Mouse (Mus musculus) T-helper 1 cell (primary cell): ENCODE results near the gene Il6ra.
"Not testable (repeated sequence)": the region's sequence is repeated elsewhere in the genome, so short reads cannot be mapped to it uniquely, and the experiment has no call there.

ENCODE experiments used
- in situ Hi-C: fragments of 300-600 bp; cut with MboI, MseI; formaldehyde crosslinking; loops from one replicate; pipeline ENCODE4 v1.15.1; 2025; ENCODE audit warnings: high pct_unique_total_duplicates

Il6ra gene

DNA sequence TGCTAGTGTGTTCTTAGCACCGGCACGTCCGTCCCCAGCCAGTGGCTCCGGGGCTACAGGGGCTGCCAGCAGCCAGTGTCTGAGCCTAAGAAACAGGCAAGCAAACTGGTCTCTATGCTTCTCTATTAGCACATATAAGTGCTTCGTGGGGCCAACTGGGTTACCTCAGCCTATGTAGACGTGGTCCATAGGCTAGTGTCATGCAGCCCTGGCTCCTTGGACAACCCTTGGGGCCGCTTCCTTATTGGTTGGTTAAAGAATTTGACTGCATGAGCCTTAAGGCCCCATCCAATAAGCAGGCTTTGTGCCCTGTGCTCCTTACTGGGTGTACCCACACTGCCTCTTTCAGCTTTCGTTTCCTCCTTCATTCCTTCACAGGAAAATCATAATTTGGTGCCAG, 37.2 kb downstream of the Il6ra start:
- in situ Hi-C loops: loop anchor here (5.0 kb wide), 1 partner anchor 37 kb away; the partner anchor contains the start of gene Il6ra

DNA sequence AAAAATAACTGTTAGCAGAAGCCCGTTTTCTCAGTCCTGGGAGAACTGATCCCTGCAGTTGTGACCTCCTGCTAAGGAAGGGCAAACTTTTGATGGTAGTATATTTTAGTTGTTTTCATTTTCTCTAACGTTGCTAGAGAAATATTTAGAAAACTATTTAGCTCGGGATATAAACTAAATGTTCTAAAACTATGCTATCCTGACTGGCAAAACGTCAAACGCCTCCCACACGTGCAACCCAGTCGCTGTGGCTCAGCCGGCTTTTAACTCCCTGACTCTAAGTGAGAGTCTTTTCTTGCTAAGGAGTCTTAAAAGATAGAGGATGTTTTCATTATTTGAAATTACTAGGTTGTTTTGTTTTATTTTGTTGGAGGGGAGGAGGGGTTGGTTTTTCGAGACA, 38.0 kb downstream of the Il6ra start:
- in situ Hi-C loops: loop anchor here (5.0 kb wide), 1 partner anchor 37 kb away; the partner anchor contains the start of gene Il6ra

DNA sequence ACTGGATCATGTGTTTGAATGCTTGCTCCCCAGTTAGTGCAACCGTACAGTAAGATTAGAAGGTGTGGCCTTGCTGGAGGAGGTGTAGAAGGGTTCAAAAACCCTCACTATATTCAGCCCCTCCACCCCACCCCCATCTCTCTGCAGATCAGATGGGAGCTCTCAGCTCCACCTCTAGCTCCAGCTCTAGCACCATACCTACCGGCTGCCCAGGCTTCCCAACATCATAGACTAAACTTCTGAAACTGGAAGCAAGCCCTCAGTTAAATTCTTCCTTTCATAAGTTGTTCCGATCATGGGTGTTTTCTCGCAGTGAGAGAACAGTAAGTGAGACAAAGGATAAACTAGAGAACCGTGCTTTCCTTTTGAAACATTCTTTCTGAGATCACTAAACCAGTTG, 38.9 kb downstream of the Il6ra start:
- in situ Hi-C loops: no loop called here

DNA sequence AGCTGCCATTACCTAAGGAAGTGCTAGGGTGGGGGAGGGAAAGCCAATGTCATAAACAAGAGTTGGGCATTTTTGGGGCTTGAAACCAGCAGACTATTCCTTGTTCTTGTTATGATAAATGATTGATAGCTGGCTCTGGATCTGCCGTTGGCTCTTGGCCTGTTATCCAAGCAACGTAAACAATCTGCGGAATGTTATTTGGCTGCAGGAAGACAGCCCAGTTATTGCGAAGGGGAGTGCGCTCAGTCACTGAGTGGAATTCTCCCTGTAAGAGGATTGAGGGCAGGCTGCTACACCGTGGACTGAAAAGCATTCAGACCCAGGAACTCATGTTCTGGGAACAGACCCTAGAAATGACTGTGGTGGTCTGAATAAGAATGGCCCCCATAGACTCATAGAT, 40.3 kb downstream of the Il6ra start:
- in situ Hi-C loops: no loop called here

DNA sequence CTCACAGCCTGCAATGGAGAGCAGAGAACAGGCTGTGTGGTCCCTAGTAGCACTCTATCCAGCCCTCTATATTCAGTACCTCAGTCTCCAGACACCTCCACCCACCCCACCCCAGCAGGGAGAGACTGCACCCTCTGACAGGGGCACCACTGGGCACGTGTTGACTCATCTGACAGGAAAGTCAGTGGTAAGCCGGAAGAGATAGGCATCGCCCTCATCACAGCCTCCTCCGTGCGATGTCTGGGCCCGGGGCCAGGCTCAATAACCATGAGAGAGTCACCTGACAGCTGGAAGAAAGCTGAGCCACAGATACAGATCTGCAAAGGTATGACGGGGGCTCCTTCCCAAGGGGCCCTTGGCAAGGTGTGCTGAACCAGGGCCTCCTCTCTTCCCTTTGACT, 40.8 kb downstream of the Il6ra start:
- in situ Hi-C loops: no loop called here

DNA sequence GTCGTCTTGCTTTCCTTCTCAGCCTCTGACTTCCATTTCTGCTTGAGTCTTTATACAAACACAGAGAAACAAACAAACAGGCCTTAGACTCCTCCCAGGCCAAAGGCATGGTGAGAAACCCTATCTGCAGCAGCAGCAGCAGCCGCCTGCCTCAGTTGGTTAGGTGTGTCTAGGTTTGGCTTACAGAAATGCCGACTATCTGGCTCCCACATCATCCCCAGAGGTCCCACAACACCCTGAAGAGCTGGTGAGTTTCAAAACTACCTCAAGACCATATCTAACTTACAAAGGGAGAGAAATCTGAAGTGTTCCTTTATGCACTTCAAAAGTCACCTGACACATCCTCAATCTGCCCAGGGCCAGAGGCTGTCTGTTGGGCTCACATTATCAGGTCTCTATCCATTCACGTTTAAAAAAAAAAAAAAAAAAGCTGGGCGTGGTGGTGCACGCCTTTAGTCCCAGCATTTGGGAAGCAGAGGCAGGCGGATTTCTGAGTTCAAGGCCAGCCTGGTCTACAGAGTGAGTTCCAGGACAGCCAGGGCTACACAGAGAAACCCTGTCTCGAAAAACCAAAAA, 41.6 kb downstream of the Il6ra start:
- in situ Hi-C loops: no loop called here

DNA sequence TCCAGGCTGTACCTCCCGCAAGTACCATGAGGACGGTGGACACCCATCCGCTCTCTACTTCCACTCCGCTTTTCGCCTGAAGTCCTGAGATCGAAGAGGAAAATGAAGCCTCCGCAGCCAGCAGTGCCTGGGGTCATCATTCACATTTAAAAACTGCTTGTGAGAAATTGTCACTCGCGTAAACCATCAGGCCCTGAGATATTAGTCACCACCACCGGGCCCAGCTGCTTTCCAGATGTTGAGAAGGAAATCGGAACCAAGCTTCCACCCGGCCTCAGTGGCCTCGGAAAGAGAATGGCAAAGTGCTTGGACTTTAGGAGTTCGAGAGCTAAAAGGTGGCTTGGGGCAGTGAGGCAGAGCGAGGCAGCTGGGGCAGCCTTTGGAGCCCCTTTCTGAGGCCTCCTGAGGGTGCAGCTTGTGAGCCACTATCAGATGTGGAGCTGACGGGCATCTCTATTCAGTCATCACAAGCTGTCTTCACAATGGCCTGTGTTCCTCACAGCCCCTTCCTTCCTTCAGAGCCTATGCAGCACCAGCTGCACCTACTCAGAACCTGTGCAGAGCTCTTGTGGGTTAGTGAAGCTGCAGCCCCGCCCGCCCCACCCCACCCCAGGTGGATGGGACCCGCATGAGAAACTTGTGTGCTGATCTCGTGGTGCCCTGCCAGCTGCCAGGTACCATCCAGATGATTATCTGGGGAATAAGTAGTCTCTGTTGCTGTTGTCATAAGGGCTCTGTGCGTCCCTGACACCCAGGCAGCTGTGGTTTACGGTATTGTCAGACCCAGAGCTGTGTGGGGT, 42.3 kb downstream of the Il6ra start:
- in situ Hi-C loops: no loop called here

DNA sequence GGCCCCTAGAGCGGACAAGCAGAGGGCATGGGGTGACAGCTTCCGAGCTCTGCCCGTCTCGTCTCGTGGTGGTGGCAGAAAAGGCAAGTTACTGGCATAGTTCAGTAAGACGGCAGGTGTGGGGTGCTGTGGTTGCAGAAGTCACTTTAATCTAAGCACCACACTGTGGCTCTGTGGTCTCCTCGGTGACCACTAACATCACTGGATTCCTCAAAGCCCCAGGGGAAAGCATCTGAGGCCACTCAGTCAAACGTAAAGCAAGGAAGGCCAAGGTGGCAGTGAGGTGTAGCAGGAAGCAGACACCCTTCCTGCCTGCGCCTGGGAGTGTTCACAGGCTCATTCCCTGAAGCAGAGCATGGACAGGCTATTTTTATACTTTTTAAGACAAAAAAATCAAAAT, 43.4 kb downstream of the Il6ra start:
- in situ Hi-C loops: no loop called here

DNA sequence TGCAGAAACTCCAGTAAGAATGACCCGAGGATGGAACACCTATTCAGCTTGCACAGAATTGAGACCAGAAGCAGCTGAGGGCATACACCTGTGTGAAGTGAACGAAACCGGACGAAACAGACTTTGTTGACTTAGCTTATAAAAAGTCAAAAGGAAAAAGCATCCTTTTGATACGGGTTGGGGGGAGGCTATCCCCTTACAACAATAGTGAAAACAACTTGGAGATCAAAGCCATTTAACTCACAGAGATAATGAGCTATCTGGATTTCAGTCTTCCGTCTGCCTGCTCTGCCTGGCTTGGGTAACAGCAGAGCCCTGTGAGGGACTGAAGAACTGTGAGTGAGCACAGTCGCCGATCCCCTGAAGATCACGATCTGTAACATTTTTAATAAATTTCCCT, 44.0 kb downstream of the Il6ra start:
- in situ Hi-C loops: no loop called here

DNA sequence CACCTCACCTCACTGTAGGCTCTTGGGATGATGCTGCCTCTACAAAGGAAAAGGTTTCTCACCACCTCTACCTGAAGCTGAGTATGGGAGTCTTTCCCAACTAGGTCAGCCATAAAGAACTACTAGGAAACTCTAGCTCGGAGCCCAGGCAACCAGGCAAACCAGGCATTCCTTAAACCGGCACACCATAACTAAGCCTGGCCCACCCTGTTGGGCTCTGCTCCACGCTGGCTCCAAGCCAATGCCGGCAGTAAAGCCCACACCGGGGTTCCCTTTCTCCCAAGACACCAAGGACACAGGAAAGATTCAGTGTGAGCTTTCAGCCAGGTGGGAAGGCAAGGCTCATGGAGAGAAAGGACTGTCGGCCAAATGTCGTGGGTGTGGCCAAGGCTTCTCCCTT, 44.6 kb downstream of the Il6ra start:
- in situ Hi-C loops: no loop called here

DNA sequence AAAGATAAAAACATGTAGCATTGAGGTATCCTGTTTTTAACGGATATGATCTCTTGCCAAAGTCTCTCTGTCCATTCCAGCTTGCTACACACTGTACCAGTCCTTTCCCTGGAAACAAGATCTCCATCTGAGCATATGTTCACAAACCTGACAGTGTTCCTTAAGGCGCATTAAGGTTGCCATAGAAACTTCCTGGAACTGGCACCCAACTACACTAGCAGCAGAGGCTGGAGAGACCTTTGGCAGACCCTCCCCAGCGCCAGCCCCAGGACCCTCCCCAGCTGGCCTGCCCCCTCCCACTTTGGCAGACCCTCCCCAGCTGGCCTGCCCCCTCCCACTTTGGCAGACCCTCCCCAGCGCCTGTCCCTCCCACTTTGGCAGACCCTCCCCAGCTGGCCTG, 45.3 kb downstream of the Il6ra start:
- in situ Hi-C loops: no loop called here

DNA sequence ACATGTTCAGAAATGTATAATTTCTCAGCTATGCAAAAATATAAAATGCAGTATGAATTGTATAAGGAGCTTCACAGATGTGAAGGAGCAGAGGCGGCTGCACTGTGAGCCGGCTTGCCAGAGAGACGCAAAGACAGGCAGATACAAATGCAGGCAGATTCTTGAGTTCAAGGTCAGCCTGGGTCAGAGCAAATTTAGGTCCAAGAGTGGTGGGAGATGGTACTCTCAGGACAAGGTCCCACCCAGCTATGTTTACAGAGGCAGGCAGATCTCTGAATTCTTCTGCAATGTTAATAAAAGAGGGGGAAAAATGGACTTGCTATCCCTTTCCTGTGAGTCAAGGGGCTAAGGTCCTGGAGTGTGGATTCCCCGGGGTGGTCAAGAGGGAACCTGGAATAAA, 47.2 kb downstream of the Il6ra start:
- in situ Hi-C loops: no loop called here

DNA sequence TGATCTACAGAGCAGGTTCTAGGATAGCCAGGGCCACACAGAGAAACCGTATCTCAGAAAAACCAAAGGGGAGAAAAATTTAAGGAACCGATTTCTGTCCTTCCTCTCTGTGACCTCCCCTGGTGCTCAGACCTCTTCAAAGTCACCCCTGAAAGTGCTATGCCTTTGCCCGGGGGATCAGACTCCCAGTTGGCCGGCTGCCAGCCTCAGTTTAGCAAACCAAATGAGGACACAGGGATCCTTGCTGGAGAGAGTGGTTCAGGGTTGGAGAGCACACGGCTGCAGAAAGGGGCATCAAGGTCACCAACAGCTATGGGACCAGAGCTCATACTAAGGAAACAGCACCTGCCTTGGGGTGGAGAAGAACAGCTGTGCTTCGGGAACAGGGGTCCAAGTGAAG, 48.0 kb downstream of the Il6ra start:
- in situ Hi-C loops: no loop called here

DNA sequence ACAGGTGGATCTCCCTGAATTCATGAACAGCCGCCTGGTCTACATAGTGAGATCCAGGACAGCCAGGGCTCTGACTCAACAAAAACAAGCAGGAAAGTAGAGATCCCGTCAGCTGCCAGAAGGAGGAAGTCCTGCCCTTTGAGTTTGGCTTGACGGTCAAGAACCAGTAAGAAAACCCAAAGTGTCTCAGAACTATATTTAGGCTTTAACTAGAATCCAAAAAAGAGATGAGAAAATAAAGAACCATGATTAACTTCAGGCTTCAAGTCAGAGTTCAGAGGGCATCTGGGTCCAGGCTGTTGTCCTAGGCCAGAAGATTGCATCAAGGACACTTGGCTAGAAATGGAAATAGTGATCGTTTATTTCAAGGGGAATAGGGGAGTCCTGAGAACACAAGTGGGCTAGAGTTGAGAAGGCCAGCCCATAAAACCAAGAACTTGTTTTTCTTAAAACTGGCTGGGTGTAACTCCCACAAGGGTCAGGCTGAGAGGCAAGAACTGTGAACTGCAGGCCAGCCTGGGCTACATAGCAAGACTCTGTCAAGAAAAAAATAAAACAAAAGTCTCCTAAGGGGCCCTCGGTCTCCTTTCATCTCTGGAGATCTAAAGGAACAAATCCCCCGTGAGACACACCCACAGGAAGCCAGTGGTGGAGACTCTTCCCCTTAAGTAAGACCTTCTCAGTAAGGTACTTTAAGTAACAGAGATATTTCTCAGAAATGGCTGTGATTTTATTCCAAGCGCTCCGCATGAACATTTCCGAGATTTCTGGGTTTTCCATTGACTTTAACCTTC, 49.1 kb downstream of the Il6ra start:
- in situ Hi-C loops: no loop called here

DNA sequence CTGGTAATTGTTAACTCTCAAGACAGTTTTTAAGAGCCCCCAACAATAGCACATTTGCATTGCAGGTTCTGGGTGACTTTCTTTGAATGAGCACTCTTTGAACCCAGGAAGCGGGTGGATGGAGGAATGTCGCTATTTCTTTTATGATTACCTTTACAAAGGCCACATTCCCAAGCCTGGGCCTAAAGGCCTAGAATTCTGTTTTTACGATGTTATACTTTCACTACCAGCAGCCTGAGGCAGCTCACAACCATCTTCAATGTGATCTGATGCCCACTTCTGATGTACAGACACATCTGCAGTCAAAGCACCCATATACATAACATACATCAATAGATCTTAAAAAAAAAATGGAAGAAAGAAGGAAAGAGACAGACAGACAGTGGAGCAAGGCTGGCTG, 49.7 kb downstream of the Il6ra start:
- in situ Hi-C loops: not testable (repeated sequence)

DNA sequence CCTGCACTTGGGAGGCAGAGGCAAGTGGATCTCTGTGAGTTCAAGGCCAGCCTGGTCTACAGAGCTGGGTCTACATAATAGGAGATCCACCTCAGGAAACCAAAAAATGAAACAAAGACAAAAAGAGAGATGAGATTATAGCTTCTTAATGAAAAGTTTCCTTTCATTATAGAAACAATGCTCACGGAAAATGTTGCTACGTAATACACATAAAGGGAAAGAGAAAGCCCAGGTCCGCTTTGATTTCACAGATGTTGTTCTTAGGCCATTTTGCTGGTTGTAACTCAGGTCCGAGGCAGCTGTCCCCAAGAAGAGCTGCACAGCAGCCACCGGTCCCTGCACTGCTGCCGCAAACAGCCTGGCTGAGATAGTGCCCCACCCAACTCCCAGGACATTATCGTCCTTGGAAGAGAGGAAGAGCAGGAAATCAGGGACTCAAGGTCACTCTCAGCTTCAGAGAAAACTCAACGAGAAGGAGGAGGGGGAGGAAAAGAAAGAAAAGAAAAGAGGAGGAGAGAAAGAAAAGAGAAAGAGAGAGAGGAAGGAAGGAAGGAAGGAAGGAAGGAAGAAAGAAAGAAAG, 50.7 kb downstream of the Il6ra start:
- in situ Hi-C loops: no loop called here

DNA sequence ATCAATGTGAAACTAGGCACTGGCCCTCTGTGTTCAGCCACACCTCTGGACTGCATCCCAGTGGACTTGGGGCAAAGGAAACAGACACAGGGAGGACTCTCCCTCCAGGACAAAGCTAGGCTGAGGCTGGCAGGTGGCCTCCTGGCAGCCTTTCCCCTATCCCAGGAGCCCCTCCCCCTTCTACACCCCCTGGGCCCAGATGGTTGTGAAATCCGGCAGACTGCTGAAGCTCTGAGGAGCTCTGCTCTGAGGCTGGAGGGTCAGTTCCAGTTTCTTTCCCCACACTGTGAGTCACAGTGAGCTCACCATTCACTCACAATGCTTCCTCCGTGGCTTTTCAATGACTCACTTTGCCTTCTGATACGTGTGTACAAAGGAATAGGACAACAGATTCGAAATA, 51.9 kb downstream of the Il6ra start:
- in situ Hi-C loops: no loop called here

DNA sequence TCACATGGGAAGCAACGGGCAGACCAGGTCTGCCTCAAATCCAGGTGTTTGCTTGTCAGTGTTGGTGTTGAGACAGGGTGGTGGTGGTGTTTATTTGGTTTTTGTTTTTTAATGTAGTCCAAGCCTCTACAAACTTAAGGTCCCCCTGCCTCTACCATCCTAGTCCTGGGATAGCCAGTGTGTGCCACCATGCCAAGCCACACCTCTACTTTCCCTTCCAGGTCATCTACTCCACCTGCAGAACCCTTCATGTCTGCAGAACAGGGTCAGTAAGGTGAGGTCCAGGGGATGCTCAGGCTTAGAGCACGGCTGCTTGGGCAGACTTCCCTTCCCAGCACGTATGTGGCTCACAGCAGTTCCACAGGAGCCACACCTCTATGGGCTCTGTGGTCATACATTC, 52.7 kb downstream of the Il6ra start:
- in situ Hi-C loops: no loop called here

DNA sequence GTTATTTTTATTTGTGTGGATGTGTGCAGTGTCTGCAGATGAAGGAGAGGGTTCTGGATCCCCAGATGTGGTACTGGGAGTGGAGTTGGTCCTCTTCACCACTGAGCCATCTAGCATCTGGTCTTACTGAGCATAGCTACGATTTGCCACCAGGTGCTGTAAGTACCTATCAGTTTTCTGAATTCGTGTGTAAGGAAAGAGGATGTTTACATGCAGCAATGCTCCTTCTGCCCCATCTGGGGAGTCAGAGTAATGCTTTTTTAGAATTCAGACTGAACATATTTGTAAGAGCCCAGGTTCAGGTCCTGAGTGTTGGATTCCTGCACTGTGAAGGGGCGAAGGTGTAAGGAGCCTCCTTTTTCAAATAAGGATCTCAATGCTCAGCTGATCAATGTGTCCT, 53.1 kb downstream of the Il6ra start:
- in situ Hi-C loops: no loop called here

DNA sequence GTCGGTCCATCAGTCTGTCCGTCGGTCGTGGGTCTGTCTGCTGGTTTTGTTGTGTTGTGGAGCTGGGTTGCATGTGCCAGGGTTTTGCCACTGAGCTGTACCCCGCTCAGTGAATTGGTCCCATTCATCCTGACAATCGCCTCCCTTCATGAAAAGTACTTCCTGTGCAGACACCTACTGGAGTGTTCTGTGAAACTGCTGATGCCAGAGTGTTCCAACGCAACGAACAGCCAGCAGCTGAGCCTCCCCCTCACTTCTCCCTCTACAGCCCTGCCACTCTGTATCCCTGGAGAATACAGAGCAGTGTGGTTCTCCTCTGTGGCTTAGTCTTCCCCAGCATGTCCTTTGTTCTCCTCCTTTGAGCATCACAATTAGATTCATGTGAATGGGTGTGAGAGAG, 54.1 kb downstream of the Il6ra start:
- in situ Hi-C loops: no loop called here

DNA sequence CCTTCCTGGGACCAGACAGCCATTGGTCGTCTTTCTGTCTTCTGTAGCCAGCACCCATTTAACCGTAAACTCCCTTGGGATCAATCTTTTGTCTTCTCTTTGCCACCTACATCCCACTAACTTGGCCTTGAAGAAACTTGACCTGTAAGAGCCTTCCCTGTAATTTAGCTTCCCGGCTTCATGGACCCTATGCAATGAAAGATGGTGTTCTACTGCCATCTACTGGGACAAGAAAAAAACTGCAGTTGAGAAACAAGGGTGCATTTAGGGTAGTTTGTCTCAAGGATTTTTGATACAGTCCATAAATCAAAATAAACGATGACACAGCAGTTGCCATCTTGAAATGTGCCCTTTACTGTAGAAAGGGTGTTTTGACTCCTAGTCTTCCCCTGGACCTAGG, 54.9 kb downstream of the Il6ra start:
- in situ Hi-C loops: no loop called here

DNA sequence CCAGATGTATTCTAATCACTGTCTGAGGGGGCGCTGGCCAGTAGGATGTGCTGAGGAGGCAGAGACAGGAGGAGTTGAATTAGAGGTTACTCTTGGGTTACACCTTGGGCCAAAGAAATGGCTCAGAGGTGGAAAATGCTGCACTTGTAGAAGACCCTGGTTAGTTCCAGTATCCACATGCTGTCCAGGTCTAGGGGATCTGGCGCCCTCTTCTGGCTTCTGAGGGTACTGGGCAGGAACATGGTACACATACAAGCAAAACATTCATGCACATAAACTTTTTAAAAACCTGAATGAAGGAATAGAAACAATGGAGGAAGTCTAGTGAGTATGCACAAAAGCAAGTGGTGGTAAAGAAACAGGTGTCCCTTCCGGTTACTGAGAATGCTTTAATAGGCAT, 55.6 kb downstream of the Il6ra start:
- in situ Hi-C loops: no loop called here
